Mouse (Mus musculus) olfactory bulb, adult 2 months (tissue): ENCODE data around the gene Fto. TPM values are rescaled to one million over a fixed set of nuclear protein-coding genes. Genes with fewer than 3 reads are reported as not detected.
A peak's percentile ranks its signal among the peaks of the same experiment; 100 is the strongest.

Experiments used
- H3K27ac ChIP-seq: fragments of 200-500 bp; 2 replicates; pipeline ENCODE4 v1.5.1; 2012; ENCODE audit warnings: low read depth, low read length; ENCODE audit not compliant: insufficient read depth
- H3K4me1 ChIP-seq: fragments of 200-500 bp; 2 replicates; pipeline ENCODE4 v1.6.1; 2012; ENCODE audit warnings: low read length; ENCODE audit not compliant: control insufficient read depth, insufficient read depth
- H3K4me3 ChIP-seq: fragments of 200-500 bp; 2 replicates; pipeline ENCODE4 v1.5.1; 2012; ENCODE audit warnings: mild to moderate bottlenecking, low read depth, low read length, moderate library complexity; ENCODE audit not compliant: insufficient read depth
- CTCF ChIP-seq: fragments of 200-500 bp; IDR thresholded peaks from 2 replicates; pipeline ENCODE4 v1.5.1; 2012; ENCODE audit warnings: low read depth, mild to moderate bottlenecking, low read length, moderate library complexity; ENCODE audit not compliant: insufficient read depth
- POLR2A ChIP-seq: fragments of 200-500 bp; IDR thresholded peaks from 2 replicates; pipeline ENCODE4 v1.6.1; 2012; ENCODE audit warnings: mild to moderate bottlenecking, low read depth, low read length, moderate library complexity; ENCODE audit not compliant: insufficient read depth
- WGBS: fragments of 180-500 bp; shearing (Covaris S2); methylation state at CpG from one replicate; pipeline ENCODE4 v1.1.7; 2018; 5-methylcytosine and 5-hydroxymethylcytosine counted together
- polyA plus RNA-seq: library from polyadenylated mRNA; stranded (reverse); fragments of >200 nt; gene quantifications from 2 replicates; pipeline ENCODE4 v1.2.4, GENCODE M21; 2012; ENCODE audit warnings: low replicate concordance; ENCODE audit not compliant: missing spikeins, insufficient read depth, insufficient read length

Fto gene
- polyA plus RNA-seq, 1 experiment = not detected

- 88% methylated on average over 20 of the region's 20 CpGs for WGBS
- TF ChIP-seq POLR2A = no peak
- TF ChIP-seq CTCF = no peak
Observed at GRCm38 (mm10) chr8:91375054-91375938, 62.0 kb downstream of the Fto start.

DNA sequence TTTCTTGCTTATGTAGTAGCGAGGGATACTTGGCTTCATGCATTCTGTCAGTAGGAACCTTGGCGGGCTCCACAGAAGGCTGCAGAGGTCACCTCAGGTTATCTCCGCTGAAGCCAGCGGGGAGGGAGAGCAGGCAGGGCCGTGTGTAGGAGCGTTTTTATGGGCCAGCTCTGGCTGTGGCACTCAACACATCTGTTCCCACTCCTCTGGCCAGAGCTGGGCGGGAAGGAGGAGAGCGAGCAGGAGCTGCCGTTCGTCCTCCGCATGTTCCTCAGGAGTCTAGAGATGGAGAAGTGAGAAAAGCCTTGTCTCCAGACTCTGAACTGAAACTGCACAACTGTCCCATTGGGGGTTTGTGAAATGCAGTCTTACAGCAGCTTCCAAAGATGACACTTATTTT lies 63.5 kb downstream of the Fto start:
- TF ChIP-seq CTCF = no peak
- TF ChIP-seq POLR2A = no peak
- no peak overlapping the region for H3K4me3 ChIP-seq
- peaks cover 32% of the 10 kb centered on the region for H3K4me1 ChIP-seq
- 60% methylated on average over 11 of the region's 11 CpGs for WGBS
- no peak overlapping the region for H3K27ac ChIP-seq

More at GRCm38 (mm10) chr8:91375054-91375938, 62.0 kb downstream of the Fto start:
- Histone ChIP-seq H3K27ac (no peak overlapping the region), H3K4me3 (no peak overlapping the region), H3K4me1 (peaks cover 23% of the 10 kb centered on the region)

- no peak overlapping the region for H3K4me3 ChIP-seq
- 87% methylated on average over 6 of the region's 6 CpGs for whole genome bisulfite sequencing
- H3K27ac ChIP-seq = no peak overlapping the region
- no peak for TF ChIP-seq CTCF
- TF ChIP-seq POLR2A = no peak
- peaks cover 32% of the 10 kb centered on the region for H3K4me1 ChIP-seq
Observed at GRCm38 (mm10) chr8:91377275-91377674, 64.0 kb downstream of the Fto start.

GRCm38 (mm10) chr8:91378846-91379499 lies 65.6 kb downstream of the Fto start:
- no peak overlapping the region for H3K4me3 ChIP-seq
- 78% methylated on average over 13 of the region's 13 CpGs for WGBS
- H3K27ac ChIP-seq = no peak overlapping the region
- TF ChIP-seq POLR2A (no peak), CTCF (peak; percentile 58)
- H3K4me1 ChIP-seq = peaks cover 30% of the 10 kb centered on the region

DNA sequence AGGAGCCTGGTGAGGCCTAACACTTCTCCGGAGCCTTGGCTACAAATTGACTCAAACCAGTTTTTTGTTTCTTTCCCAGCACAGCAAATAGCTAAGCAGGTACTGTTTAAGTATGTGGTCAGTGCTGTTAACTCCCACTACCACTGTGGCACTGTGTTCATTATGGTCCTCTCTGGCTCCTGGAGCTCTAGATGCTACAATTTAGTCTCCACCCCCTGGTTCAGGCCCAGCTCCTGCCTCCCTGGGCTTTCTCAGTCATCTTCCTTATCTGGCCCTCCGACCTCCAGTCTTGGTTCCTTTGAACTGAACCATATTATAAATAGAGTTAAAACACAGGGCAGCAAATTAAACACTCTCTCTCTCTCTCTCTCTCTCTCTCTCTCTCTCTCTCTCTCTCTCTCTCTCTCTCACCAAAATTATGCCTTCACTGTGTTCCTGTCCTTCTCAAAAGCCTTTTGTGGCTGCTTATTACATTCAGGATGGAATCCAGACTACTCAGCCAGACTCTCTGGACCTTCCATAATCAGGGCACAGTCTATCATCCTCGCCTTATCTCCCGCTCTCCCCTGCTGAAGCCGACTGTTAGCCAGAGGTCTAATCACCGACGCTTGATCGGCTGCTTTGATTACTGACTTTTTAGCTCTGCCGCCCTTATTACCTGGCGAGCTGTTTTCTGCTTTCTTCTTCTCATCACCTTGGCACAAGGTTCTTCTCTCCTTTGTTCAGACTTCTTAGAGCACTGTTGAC lies 67.6 kb downstream of the Fto start:
- Histone ChIP-seq H3K4me3 (no peak overlapping the region), H3K27ac (no peak overlapping the region), H3K4me1 (peaks cover 31% of the 10 kb centered on the region)
- WGBS = 62% methylated on average over 10 of the region's 10 CpGs
- TF ChIP-seq CTCF = no peak
- no peak for TF ChIP-seq POLR2A

DNA sequence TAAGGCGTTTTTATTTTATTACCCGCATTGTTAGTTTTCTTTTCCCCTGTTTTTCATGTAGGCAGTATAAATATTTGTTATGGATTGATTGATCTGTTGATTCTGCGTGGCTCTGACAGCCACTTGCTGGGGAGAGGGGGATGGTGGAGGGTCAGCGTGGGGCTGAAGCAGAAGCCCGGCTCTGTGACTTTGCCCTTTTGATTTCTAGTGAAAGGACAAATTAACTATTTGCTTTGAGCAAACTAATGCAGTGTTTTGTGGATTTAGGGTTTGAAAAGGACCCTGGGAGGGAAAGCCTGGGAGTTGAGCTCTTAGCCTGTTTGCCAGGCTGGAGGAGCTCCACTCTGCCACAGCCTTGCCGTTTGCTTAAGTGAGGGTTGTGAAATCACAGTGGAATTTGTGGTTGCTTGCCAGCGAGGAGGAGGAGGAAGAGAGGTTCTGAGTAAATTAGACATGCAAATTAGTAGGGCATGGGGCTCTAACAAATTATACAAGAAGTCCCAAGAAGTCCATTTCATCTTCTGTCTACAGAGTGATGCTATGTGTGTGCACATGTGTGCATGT lies 68.3 kb downstream of the Fto start:
- Histone ChIP-seq H3K4me1 (peaks cover 30% of the 10 kb centered on the region), H3K27ac (no peak overlapping the region), H3K4me3 (no peak overlapping the region)
- TF ChIP-seq POLR2A (no peak), CTCF (no peak)
- WGBS = 33% methylated on average over 7 of the region's 7 CpGs

DNA sequence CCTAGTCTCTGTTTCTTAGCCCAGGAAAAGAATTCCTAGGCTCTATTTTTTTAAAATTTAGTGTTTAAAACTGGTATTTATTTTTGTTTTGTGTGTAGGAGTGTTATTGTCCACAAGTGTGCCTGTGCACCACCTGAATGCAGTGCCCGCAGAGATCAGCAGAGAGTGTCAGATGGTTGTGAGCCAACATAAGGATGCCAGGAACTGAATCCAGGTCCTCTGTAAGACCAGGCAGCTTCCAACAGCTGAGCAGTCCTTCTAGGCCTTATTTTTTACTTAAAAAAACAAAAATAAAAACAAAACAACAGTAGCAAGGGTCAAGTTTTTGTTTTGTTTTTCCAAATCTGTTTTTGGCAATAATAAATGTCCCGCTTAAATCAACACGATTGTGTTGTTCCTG lies 69.9 kb downstream of the Fto start:
- H3K27ac ChIP-seq = no peak overlapping the region
- TF ChIP-seq CTCF = no peak
- no peak for TF ChIP-seq POLR2A
- H3K4me3 ChIP-seq = no peak overlapping the region
- 40% methylated on average over 3 of the region's 3 CpGs for WGBS
- peaks cover 27% of the 10 kb centered on the region for H3K4me1 ChIP-seq

DNA sequence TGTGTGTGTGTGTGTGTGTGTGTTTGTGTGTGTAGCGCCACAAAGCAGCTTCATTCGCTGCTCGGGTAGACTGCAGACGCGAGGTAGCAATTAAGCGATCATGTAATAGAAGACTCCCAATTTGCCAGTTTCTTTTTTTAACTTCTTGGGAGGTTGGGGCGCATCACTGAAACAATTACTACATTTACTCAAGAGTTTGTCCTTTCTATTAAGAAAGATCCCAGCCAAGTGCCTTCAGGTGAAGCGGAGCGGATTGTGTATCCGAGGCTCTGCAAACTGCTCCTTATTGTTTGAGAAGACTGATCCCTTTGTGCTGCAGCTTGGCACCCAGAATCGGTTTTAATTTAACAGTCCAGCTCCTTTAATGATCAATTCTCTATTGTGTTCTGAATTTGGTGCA lies 70.5 kb downstream of the Fto start:
- H3K4me1 ChIP-seq = peaks cover 27% of the 10 kb centered on the region
- H3K27ac ChIP-seq = 0 out of 2 replicates have a peak overlapping the region, but pooled peaks have one; percentile 14
- WGBS = 17% methylated on average over 11 of the region's 11 CpGs
- no peak overlapping the region for H3K4me3 ChIP-seq
- TF ChIP-seq CTCF (no peak), POLR2A (no peak)

GRCm38 (mm10) chr8:91384389-91384788 lies 71.1 kb downstream of the Fto start:
- no peak for TF ChIP-seq POLR2A
- no peak for TF ChIP-seq CTCF
- WGBS = 92% methylated on average over 3 of the region's 3 CpGs
- Histone ChIP-seq H3K27ac (peak overlapping the region; percentile 14; the same call in 1 of the 2 replicates), H3K4me3 (no peak overlapping the region), H3K4me1 (peaks cover 27% of the 10 kb centered on the region)
